Mouse (Mus musculus) kidney, adult 8-10 months (tissue): ENCODE measurements around the gene Sart3.

Source experiments
- DNase-seq, 2 experiments: peaks; one replicate each; pipeline ENCODE4 v3.0.0; 2022

Gene Sart3

GRCm38 (mm10) chr5:113772450-113772895 is at the start of gene Sart3, which contains the start of gene Iscu:
Sart3 (minus strand) TSS chr5:113772510.
Iscu (plus strand) TSS chr5:113772748.
- DNase-seq, result peak; percentile 93

- DNase-seq, result no peak
These were observed 46.3 kb upstream of the Sart3 start for GRCm38 (mm10) chr5:113818572-113818971.

GRCm38 (mm10) chr5:113815638-113816152 is 43.4 kb upstream of the Sart3 start:
- peak; percentile 41 to 59 for DNase-seq

GRCm38 (mm10) chr5:113815041-113815389 is 42.7 kb upstream of the Sart3 start:
- DNase-seq, result no peak

GRCm38 (mm10) chr5:113814111-113815040 is 42.1 kb upstream of the Sart3 start:
- no peak for DNase-seq

GRCm38 (mm10) chr5:113813608-113814007 is 41.3 kb upstream of the Sart3 start:
- DNase-seq, result peak in 1 of 2 experiments; percentile 30

GRCm38 (mm10) chr5:113812638-113813037 is 40.3 kb upstream of the Sart3 start:
- DNase-seq, result no peak

- DNase-seq, result peak in 1 of 2 experiments; percentile 47
These were observed 39.6 kb upstream of the Sart3 start for GRCm38 (mm10) chr5:113811824-113812420.

- DNase-seq, result no peak
These were observed 37.8 kb upstream of the Sart3 start for GRCm38 (mm10) chr5:113810111-113810510.

GRCm38 (mm10) chr5:113808177-113808576 is 35.9 kb upstream of the Sart3 start:
- DNase-seq, result no peak

GRCm38 (mm10) chr5:113807712-113808111 is 35.4 kb upstream of the Sart3 start:
- no peak for DNase-seq

GRCm38 (mm10) chr5:113806414-113806813 is 34.1 kb upstream of the Sart3 start:
- no peak for DNase-seq

- no peak for DNase-seq
These were observed 33.0 kb upstream of the Sart3 start for GRCm38 (mm10) chr5:113805301-113805700.

GRCm38 (mm10) chr5:113804395-113804966 is 32.2 kb upstream of the Sart3 start:
- DNase-seq, result no peak

- DNase-seq, result peak in 1 of 2 experiments; percentile 27
These were observed 28.0 kb upstream of the Sart3 start, which contains the start of gene Tmem119 for GRCm38 (mm10) chr5:113800280-113800679. Tmem119 (minus strand) TSS chr5:113800516.

- no peak for DNase-seq
These were observed 27.4 kb upstream of the Sart3 start for GRCm38 (mm10) chr5:113799691-113800090.

- no peak for DNase-seq
These were observed 26.2 kb upstream of the Sart3 start for GRCm38 (mm10) chr5:113798525-113798924.

- DNase-seq, result no peak
These were observed 25.0 kb upstream of the Sart3 start for GRCm38 (mm10) chr5:113797149-113797882.

GRCm38 (mm10) chr5:113796401-113797148 is 24.3 kb upstream of the Sart3 start:
- DNase-seq, result no peak

GRCm38 (mm10) chr5:113791197-113792095 is 19.1 kb upstream of the Sart3 start:
- peak in 1 of 2 experiments; percentile 34 for DNase-seq
